Mouse (Mus musculus) limb, embryonic 15.5 days (tissue): ENCODE measurements around the gene Jmy. TPM values are rescaled to one million over a fixed set of nuclear protein-coding genes. Genes with fewer than 3 reads are reported as not detected.
A peak's percentile ranks its signal among the peaks of the same experiment; 100 is the strongest.

Source experiments
- ATAC-seq: fragments of 200-750 bp; cut with Nextera tagmentation; 2 replicates; pipeline ENCODE4 v1.8.0; 2017; ENCODE audit warnings: low read depth, moderate TSS enrichment; ENCODE audit not compliant: insufficient number of reproducible peaks, low FRiP score, low TSS enrichment
- H3K27ac ChIP-seq: fragments of 300-500 bp; sonication (generic); 2 replicates; pipeline ENCODE4 v1.5.1; 2015; ENCODE audit warnings: moderate library complexity, mild to moderate bottlenecking, inconsistent platforms
- H3K27me3 ChIP-seq: fragments of 300-500 bp; sonication (generic); 2 replicates; pipeline ENCODE4 v1.6.1; 2015; ENCODE audit warnings: inconsistent platforms
- H3K36me3 ChIP-seq: fragments of 300-500 bp; sonication (generic); 2 replicates; pipeline ENCODE4 v1.6.1; 2015; ENCODE audit warnings: inconsistent platforms
- H3K4me1 ChIP-seq: fragments of 300-500 bp; sonication (generic); 2 replicates; pipeline ENCODE4 v1.6.1; 2015; ENCODE audit warnings: inconsistent platforms
- H3K4me2 ChIP-seq: fragments of 300-500 bp; sonication (generic); 2 replicates; pipeline ENCODE4 v1.6.1; 2015; ENCODE audit warnings: mild to moderate bottlenecking, inconsistent platforms
- H3K4me3 ChIP-seq: fragments of 300-500 bp; sonication (generic); 2 replicates; pipeline ENCODE4 v1.5.1; 2015; ENCODE audit warnings: mild to moderate bottlenecking, inconsistent platforms
- H3K9ac ChIP-seq: fragments of 300-500 bp; sonication (generic); 2 replicates; pipeline ENCODE4 v1.6.1; 2015; ENCODE audit warnings: inconsistent platforms
- H3K9me3 ChIP-seq: fragments of 300-500 bp; sonication (generic); 2 replicates; pipeline ENCODE4 v1.6.1; 2016; ENCODE audit warnings: inconsistent platforms
- WGBS: fragments of 180-500 bp; shearing (Covaris S2); methylation state at CpG from one replicate; pipeline ENCODE4 v1.1.7; 2015; 5-methylcytosine and 5-hydroxymethylcytosine counted together
- polyA plus RNA-seq: library from polyadenylated mRNA; unstranded; fragments of >200 nt; fragmentation: Nextera tagmentation; extraction: Ambion mirVana; gene quantifications from 2 replicates; pipeline ENCODE4 v1.2.1, GENCODE M21; 2015

The Jmy gene
- polyA plus RNA-seq, 1 experiment from 2014 or later: 5.7 TPM

DNA sequence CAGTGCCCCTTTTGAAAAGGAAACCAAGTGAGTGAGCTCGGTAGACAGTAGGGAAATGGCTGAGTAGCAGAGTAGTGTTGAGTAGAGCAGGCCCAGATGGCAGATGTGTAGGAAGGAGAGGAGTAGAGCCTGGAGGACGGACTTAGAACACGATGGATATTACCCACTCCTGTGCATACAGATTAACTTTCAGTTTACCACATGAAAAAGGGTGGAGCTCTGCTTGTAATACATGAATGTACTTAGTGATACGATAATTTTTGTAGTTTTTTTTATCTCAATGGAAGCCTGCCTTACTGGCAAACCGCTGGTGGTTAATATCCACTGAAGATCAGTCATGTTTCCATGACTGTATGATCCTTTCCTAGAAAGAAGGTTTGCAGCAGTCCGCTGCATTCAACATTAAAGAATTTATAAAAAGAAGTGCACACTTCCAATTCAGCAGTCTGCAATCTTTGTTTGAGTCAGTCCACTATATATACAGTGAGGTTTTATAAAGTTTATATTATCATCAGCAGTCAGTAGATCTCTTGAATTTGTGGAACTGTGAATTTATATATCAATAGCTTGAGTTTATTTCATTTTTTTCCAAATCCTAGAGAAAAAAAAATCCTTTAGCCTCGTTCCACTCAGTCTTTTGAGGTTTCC, 110.9 kb downstream of the Jmy start:
- 43% methylated on average over 7 of the region's 7 CpGs for WGBS
- H3K4me1 ChIP-seq: peaks cover 2% of the 10 kb centered on the region; the same call in 1 of the 2 replicates
- H3K9me3 ChIP-seq: no peaks in the 10 kb centered on the region
- H3K36me3 ChIP-seq: 0 out of 2 replicates have a peak, but pooled peaks cover 2% of the 10 kb centered on the region
- no peak for ATAC-seq
- H3K9ac ChIP-seq: no peak overlapping the region
- peak overlapping the region; percentile 69 for H3K27ac ChIP-seq
- no peaks in the 10 kb centered on the region for H3K27me3 ChIP-seq
- H3K4me3 ChIP-seq: no peak overlapping the region
- no peak overlapping the region for H3K4me2 ChIP-seq

DNA sequence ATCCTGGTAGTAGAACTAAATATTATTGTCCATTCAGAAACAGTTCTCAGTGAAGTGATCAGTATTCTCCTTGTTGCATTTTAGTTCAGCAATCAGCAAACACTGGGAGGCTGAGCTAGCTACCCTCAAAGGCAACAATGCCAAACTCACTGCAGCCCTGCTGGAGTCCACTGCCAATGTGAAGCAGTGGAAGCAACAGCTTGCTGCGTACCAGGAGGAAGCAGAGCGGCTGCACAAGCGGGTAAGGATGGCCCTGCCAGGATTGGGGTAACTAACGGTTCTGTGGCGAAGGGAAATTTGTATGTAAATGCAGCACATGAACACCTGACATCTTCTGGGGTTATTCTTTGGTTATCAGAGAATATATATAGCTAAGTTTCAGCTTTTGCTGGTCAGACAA, 112.2 kb downstream of the Jmy start:
- Histone ChIP-seq H3K4me1 (peaks cover 2% of the 10 kb centered on the region; the same call in 1 of the 2 replicates), H3K9me3 (no peaks in the 10 kb centered on the region), H3K27me3 (no peaks in the 10 kb centered on the region), H3K4me2 (no peak overlapping the region), H3K36me3 (no peaks in the 10 kb centered on the region), H3K27ac (no peak overlapping the region), H3K9ac (no peak overlapping the region), H3K4me3 (no peak overlapping the region)
- WGBS: 90% methylated on average over 5 of the region's 5 CpGs
- ATAC-seq: no peak

DNA sequence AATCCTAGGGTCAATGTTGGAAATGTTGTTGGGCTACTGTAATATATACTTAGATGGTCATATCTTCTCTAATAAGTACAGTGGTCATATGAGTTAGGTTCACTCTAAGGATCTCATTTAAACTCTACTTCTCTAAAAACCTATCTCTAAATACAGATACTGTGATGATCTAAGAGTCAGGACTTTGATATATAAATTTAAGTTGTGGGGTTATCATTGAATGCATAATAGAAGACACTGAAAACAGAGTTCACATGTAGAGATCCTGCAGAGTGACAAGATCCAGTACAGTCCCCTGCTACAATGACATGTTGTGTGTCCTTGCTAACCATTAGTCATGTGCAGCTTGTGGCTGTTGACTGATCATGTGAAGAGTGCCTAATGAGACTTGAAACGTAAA, 114.5 kb downstream of the Jmy start:
- WGBS: 42% methylated on average over 1 of the region's 1 CpGs
- Histone ChIP-seq H3K27ac (no peak overlapping the region), H3K9me3 (no peaks in the 10 kb centered on the region), H3K4me1 (peaks cover 2% of the 10 kb centered on the region; the same call in 1 of the 2 replicates), H3K36me3 (no peaks in the 10 kb centered on the region), H3K27me3 (no peaks in the 10 kb centered on the region), H3K4me2 (no peak overlapping the region), H3K4me3 (no peak overlapping the region), H3K9ac (no peak overlapping the region)
- no peak for ATAC-seq

DNA sequence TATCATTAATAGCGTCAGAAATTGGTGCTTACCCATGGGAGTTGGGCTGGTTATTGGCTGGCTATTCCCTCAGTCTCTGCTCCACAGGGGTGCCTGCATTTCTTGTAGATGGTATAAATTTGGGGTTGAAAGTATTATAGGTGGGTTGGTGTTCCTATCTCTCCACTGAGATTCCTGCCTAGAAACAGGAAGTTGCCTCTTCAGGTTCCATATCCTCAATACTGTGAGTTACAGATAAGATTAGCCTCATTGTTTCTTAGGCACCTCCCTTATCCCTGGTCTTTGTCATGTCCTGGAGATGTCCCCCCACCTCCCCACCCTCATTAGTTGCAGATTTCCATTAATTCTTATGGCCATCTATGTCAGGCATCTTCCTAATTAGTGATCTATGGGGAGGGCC, 115.1 kb downstream of the Jmy start:
- no peaks in the 10 kb centered on the region for H3K27me3 ChIP-seq
- H3K9ac ChIP-seq: no peak overlapping the region
- H3K4me1 ChIP-seq: peaks cover 2% of the 10 kb centered on the region; the same call in 1 of the 2 replicates
- 83% methylated on average over 1 of the region's 1 CpGs for WGBS
- H3K4me3 ChIP-seq: no peak overlapping the region
- H3K9me3 ChIP-seq: no peaks in the 10 kb centered on the region
- H3K4me2 ChIP-seq: no peak overlapping the region
- no peaks in the 10 kb centered on the region for H3K36me3 ChIP-seq
- H3K27ac ChIP-seq: no peak overlapping the region
- ATAC-seq: no peak

DNA sequence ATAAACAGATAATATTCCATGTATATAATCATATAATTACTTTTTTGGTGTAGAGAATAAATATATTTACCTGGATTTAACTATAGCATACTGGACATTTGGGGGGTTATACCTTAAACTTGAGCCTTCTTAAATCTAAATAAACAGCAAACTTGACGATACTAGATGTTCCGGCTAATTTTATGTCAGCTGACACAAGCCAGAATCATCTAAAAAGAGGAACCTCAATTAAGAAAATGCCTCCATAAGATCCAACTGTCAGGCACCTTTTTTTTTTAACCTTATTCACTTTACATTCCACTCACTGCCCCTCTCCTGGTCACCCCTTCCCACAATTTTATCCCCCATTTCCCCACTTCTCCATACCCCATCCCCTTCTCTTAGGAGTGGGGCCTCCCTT, 116.0 kb downstream of the Jmy start:
- peaks cover 2% of the 10 kb centered on the region; the same call in 1 of the 2 replicates for H3K4me1 ChIP-seq
- no peaks in the 10 kb centered on the region for H3K27me3 ChIP-seq
- no peak overlapping the region for H3K4me2 ChIP-seq
- no peak for ATAC-seq
- H3K4me3 ChIP-seq: no peak overlapping the region
- no peak overlapping the region for H3K27ac ChIP-seq
- H3K36me3 ChIP-seq: no peaks in the 10 kb centered on the region
- no peaks in the 10 kb centered on the region for H3K9me3 ChIP-seq
- 92% methylated on average over 2 of the region's 2 CpGs for WGBS
- no peak overlapping the region for H3K9ac ChIP-seq

DNA sequence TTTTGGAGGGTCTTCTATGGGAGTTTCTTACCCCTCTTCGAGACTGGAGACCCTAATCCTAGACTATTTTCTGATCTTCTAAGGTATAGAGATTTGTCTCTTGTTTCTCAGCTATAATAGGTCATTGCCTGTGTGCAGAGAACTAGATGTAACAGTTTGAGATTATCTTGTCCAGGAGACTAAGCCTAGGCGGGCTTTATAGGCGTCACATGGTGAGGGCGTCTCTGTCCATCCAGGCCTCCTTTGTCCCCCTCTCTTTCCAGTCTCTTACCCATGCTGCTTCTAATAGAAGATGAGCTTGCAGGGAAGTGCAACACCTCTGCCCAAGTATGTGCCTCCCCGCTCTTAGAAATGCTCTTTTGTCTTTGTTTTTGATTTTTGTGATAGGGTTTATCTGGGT, 116.5 kb downstream of the Jmy start:
- ATAC-seq: no peak
- WGBS: 92% methylated on average over 5 of the region's 5 CpGs
- H3K27me3 ChIP-seq: no peaks in the 10 kb centered on the region
- no peak overlapping the region for H3K4me3 ChIP-seq
- H3K9me3 ChIP-seq: no peaks in the 10 kb centered on the region
- H3K4me2 ChIP-seq: no peak overlapping the region
- H3K27ac ChIP-seq: no peak overlapping the region
- no peak overlapping the region for H3K9ac ChIP-seq
- no peaks in the 10 kb centered on the region for H3K36me3 ChIP-seq
- no peaks in the 10 kb centered on the region for H3K4me1 ChIP-seq

DNA sequence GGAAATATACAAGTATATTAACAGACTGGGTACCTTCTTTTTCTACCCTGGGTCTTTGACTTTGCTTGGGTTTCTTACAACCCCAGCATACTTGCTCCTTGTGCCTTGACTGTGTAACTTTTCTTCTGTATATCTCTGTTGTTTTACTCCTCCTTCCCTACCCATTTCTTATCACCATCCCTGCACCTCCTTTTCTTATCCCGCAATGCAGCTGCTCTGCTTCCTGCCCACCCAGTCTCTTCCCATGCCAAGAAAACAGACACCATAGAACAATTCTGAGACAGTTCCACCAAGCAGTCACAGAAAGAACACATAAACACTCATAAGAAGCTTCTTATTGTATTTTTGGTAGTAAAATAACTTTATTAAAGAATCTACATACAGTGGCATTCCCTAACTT, 118.3 kb downstream of the Jmy start:
- H3K27ac ChIP-seq: no peak overlapping the region
- H3K4me3 ChIP-seq: no peak overlapping the region
- no peaks in the 10 kb centered on the region for H3K36me3 ChIP-seq
- ATAC-seq: no peak
- no peak overlapping the region for H3K9ac ChIP-seq
- no peaks in the 10 kb centered on the region for H3K4me1 ChIP-seq
- no peaks in the 10 kb centered on the region for H3K27me3 ChIP-seq
- H3K4me2 ChIP-seq: no peak overlapping the region
- H3K9me3 ChIP-seq: no peaks in the 10 kb centered on the region
- WGBS: 82% methylated on average over 1 of the region's 1 CpGs

DNA sequence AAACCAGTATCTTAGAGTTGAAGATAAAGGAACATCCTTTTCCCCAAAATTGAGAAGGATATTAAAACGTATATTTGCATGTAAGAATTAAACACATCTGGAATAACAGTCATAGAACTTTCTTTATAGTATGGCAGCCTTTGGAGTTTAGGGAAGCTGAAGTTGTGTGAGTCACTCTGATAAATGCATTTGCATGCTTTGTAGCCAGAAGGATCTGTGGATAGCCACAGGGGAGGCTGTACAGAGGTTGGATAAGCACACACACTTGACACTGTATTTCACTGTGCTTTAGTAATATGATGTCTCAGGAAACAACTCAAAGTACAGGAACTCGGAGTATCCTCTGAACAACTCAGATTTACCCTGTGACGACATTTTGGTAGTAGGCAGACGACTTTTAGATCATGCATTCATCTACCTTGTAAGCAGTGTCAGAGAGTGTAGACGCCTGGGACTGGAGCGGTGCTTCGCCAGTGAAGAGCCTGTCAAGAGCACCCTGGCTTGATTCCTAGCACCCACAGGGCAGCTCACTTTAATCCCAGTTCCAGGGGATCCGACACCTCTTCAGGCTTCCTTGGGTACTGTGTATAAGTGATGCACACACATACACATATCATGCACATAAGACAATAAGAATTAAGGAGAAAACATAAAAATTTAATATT, 119.1 kb downstream of the Jmy start:
- H3K4me1 ChIP-seq: no peaks in the 10 kb centered on the region
- no peak for ATAC-seq
- WGBS: 88% methylated on average over 8 of the region's 8 CpGs
- H3K27ac ChIP-seq: no peak overlapping the region
- no peaks in the 10 kb centered on the region for H3K36me3 ChIP-seq
- no peaks in the 10 kb centered on the region for H3K9me3 ChIP-seq
- H3K27me3 ChIP-seq: no peaks in the 10 kb centered on the region
- no peak overlapping the region for H3K9ac ChIP-seq
- no peak overlapping the region for H3K4me3 ChIP-seq
- H3K4me2 ChIP-seq: no peak overlapping the region

Other genes starting within 250 kb of the Jmy start
- gene Homer1, start 200.2 kb downstream of the Jmy start, polyA plus RNA-seq: 4.2 and 4.7 TPM in 2 replicates
- 0.11 and 0.18 TPM in 2 replicates for gene Bhmt, start 138.2 kb upstream of the Jmy start, polyA plus RNA-seq
- gene Bhmt2, start 174.5 kb upstream of the Jmy start, polyA plus RNA-seq: not detected in 2 replicates
- gene Dmgdh, start 174.6 kb upstream of the Jmy start, polyA plus RNA-seq: 0.24 TPM in 1 of 2 replicates, not detected in the other